Mouse (Mus musculus): ENCODE data around the gene Sox5.

- TF ChIP-seq POLR2A (IDR thresholded peaks at IDR 0.05; ENCODE audit: low read depth, low read length) (no peak), CTCF (IDR thresholded peaks at IDR 0.05; ENCODE audit: borderline replicate concordance, insufficient read depth, low read length) (no peak)
These were observed 939.8 kb downstream of the Sox5 start for GRCm38 (mm10) chr6:143841954-143842353.

All from embryonic fibroblast, embryonic 13.5 days (primary cell).